Mouse (Mus musculus): ENCODE measurements around the gene Chaf1b. TPM values are rescaled to one million over a fixed set of nuclear protein-coding genes. Genes with fewer than 3 reads are reported as not detected.

The Chaf1b gene
- total and polyA plus RNA-seq, 3 experiments = 41.9 to 67.9 (median 49.7) TPM

DNA sequence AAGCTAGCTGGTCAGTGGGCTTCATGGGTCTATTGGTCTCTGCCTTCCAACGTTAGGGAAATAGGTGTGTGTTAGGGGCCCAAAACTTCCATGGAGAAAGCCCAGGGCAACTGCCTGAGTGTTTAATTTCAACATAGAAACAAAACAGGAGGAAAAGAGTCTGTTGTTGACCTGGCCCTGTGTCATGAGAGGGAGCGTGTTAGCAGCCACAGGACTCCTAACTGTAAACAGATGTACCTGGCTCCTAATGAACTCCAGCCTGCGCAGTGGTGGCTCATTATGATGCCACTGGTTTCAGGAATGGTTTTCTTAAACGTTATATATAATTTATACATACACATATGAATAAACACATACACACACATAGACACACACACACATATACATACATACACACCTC lies 56.3 kb downstream of the Chaf1b start:
- TF ChIP-seq CTCF (IDR thresholded peaks at IDR 0.05; ENCODE audit: low read depth, low read length) = no peak
- TF ChIP-seq GATA1 (IDR thresholded peaks at IDR 0.05; ENCODE audit: borderline replicate concordance, low read length) = no peak
- no peak for TF ChIP-seq POLR2AphosphoS5 (IDR thresholded peaks at IDR 0.05; ENCODE audit: insufficient replicate concordance, low read depth, low read length)
- no peak for TF ChIP-seq GATA2 (IDR thresholded peaks at IDR 0.05; ENCODE audit: borderline replicate concordance, low read depth, low read length)
- TF ChIP-seq TAL1 (conservative IDR thresholded peaks at IDR 0.05; ENCODE audit: low read depth, low read length) = no peak

DNA sequence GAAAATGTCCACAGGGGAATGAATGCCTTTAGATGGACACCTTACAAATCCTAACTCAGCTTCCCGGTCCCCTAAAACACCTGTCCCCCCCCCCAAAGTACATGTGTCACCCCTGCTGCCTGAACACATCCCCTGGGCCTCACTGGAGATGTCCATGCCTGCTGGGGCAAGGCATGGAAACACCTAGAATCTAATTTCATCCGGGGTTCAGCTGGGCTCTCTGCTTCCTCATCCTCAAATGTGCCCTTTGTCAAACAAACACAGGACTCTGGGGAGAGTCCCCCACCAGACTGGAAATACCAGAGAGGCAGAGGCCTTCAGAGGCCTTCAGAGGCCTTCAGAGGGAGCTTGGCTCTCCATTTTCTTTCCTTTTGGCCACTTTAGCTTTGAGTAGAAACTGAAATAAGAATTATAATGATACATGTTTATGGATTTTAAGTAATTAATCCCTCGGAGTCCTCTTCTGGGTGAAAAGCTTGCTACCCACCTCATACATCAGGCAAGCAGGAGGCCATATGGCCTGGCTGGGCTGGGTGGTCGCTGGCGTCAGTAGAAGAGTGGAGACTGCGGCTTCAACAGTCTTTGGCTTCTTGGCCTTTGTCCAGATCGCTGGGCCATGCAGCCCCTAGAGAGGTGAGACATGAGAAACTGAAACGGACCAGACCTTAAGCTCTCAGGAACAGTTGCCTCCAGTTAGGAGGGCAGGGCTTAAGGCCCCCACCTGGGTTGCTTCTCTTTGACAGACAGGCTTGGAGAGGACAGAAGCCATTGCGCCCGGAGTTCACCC lies 58.3 kb downstream of the Chaf1b start:
- H3K4me1 ChIP-seq (ENCODE audit: insufficient read depth, low read depth, low read length) = peaks cover 3% of the 10 kb centered on the region; the same call in 1 of the 2 replicates
- no peak for DNase-seq (ENCODE audit: low spot score)
- no peak overlapping the region for H3K4me3 ChIP-seq (ENCODE audit: low read depth, low read length)
- peaks cover 5% of the 10 kb centered on the region; the same call in 1 of the 2 replicates for H3K27me3 ChIP-seq (ENCODE audit: insufficient read depth, low read length)
- no peak for ATAC-seq (ENCODE audit: extremely low read depth, insufficient number of reproducible peaks, low FRiP score, poor library complexity, severe bottlenecking)
- no peaks in the 10 kb centered on the region for H3K9me3 ChIP-seq (replicated peaks)
- TF ChIP-seq POLR2AphosphoS5 (IDR thresholded peaks at IDR 0.05; ENCODE audit: insufficient replicate concordance, low read depth, low read length) (no peak), GATA2 (IDR thresholded peaks at IDR 0.05; ENCODE audit: borderline replicate concordance, low read depth, low read length) (no peak), TAL1 (conservative IDR thresholded peaks at IDR 0.05; ENCODE audit: low read depth, low read length) (no peak), CTCF (IDR thresholded peaks at IDR 0.05; ENCODE audit: low read depth, low read length) (no peak), GATA1 (IDR thresholded peaks at IDR 0.05; ENCODE audit: borderline replicate concordance, low read length) (no peak)
- H3K36me3 ChIP-seq (replicated peaks) = no peaks in the 10 kb centered on the region

More for the DNA sequence above, 56.3 kb downstream of the Chaf1b start:
- Histone ChIP-seq H3K4me3 (ENCODE audit: low read depth, low read length) (no peak overlapping the region), H3K27me3 (ENCODE audit: insufficient read depth, low read length) (peaks cover 12% of the 10 kb centered on the region), H3K4me1 (ENCODE audit: insufficient read depth, low read depth, low read length) (peaks cover 3% of the 10 kb centered on the region; the same call in 1 of the 2 replicates), H3K9me3 (replicated peaks) (no peaks in the 10 kb centered on the region), H3K36me3 (replicated peaks) (no peaks in the 10 kb centered on the region)
- ATAC-seq (ENCODE audit: extremely low read depth, insufficient number of reproducible peaks, low FRiP score, poor library complexity, severe bottlenecking) (no peak), DNase-seq (ENCODE audit: low spot score) (no peak)

DNA sequence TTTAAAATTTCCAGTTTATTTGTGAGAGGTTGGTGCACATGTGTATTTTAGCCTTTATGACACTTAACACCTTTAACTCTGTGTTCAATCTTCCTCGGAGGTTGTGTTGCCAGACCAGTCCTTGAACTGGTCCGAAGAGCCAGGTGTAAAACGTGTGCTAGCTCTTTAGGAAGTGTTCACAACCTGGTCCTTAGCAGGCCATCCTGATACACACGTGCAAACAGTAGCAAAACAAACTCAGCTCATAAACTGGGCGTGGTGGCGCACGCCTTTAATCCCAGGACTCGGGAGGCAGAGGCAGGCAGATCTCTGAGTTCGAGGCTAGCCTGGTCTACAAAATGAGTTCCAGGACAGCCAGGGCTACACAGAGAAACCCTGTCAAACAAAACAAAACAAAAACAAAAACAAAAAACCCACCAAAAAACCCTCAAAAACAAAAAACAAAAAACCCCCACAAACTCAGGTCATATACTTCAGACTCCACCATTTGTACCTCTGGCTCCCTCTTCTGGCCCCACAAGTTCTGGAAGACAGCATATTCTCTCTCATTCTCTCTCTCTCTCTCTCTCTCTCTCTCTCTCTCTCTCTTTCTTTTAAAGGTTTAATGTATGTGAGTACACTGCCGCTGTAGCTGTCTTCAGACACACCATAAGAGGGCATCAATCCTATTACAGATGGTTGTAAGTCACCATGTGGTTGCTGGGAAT lies 59.2 kb downstream of the Chaf1b start:
- Histone ChIP-seq H3K27me3 (ENCODE audit: insufficient read depth, low read length) (peaks cover 7% of the 10 kb centered on the region; the same call in 1 of the 2 replicates), H3K4me3 (ENCODE audit: low read depth, low read length) (no peak overlapping the region), H3K4me1 (ENCODE audit: insufficient read depth, low read depth, low read length) (peaks cover 3% of the 10 kb centered on the region; the same call in 1 of the 2 replicates), H3K9me3 (replicated peaks) (no peaks in the 10 kb centered on the region), H3K36me3 (replicated peaks) (no peaks in the 10 kb centered on the region)
- no peak for DNase-seq (ENCODE audit: low spot score)
- TF ChIP-seq GATA1 (IDR thresholded peaks at IDR 0.05; ENCODE audit: borderline replicate concordance, low read length) (no peak), CTCF (IDR thresholded peaks at IDR 0.05; ENCODE audit: low read depth, low read length) (no peak), POLR2AphosphoS5 (IDR thresholded peaks at IDR 0.05; ENCODE audit: insufficient replicate concordance, low read depth, low read length) (no peak), GATA2 (IDR thresholded peaks at IDR 0.05; ENCODE audit: borderline replicate concordance, low read depth, low read length) (no peak), TAL1 (conservative IDR thresholded peaks at IDR 0.05; ENCODE audit: low read depth, low read length) (no peak)
- ATAC-seq (ENCODE audit: extremely low read depth, insufficient number of reproducible peaks, low FRiP score, poor library complexity, severe bottlenecking) = no peak

DNA sequence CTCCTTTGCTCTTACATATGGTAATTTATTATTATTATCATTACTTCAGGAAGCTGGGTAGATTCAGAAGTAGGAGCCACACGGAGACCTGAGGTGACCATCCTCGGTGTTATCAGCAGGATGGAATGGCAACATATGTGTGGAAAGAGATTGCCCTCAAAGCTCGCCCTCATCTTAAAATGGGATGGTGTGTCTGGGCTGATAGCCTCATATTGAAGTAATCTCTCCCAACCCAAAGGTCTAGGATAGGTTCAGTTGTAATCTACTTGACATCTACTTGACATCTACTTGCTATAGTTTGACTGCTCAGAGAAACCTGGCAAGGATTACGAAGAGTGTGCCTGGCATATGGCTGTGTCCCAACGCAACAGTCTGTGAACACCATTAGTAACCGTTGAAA lies 60.6 kb downstream of the Chaf1b start:
- ATAC-seq (ENCODE audit: extremely low read depth, insufficient number of reproducible peaks, low FRiP score, poor library complexity, severe bottlenecking) = no peak
- Histone ChIP-seq H3K4me1 (ENCODE audit: insufficient read depth, low read depth, low read length) (peaks cover 3% of the 10 kb centered on the region; the same call in 1 of the 2 replicates), H3K36me3 (replicated peaks) (no peaks in the 10 kb centered on the region), H3K9me3 (replicated peaks) (no peaks in the 10 kb centered on the region), H3K4me3 (ENCODE audit: low read depth, low read length) (no peak overlapping the region), H3K27me3 (ENCODE audit: insufficient read depth, low read length) (peaks cover 8% of the 10 kb centered on the region; the same call in 1 of the 2 replicates)
- no peak for DNase-seq (ENCODE audit: low spot score)
- no peak for TF ChIP-seq POLR2AphosphoS5 (IDR thresholded peaks at IDR 0.05; ENCODE audit: insufficient replicate concordance, low read depth, low read length)
- no peak for TF ChIP-seq GATA1 (IDR thresholded peaks at IDR 0.05; ENCODE audit: borderline replicate concordance, low read length)
- no peak for TF ChIP-seq GATA2 (IDR thresholded peaks at IDR 0.05; ENCODE audit: borderline replicate concordance, low read depth, low read length)
- TF ChIP-seq TAL1 (conservative IDR thresholded peaks at IDR 0.05; ENCODE audit: low read depth, low read length) = no peak
- TF ChIP-seq CTCF (IDR thresholded peaks at IDR 0.05; ENCODE audit: low read depth, low read length) = no peak

DNA sequence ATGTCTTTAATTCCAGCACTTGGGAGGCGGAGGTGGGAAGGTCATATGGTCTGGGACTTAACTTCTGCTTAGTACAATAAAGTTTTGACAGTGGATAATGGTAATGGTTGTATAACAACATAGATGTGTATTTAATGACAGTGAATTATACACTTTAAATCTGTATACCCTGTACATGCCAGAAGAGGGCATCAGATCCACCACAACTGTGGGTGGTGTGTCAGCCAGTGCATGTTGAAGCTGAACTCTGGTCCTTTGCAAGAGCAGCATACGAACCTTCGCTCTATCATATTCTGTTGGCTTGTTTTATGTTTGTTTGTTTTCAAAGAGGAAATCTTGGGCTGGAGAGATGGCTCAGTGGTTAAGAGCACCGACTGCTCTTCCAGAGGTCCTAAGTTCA lies 63.7 kb downstream of the Chaf1b start:
- H3K9me3 ChIP-seq (replicated peaks) = no peaks in the 10 kb centered on the region
- no peak overlapping the region for H3K4me3 ChIP-seq (ENCODE audit: low read depth, low read length)
- TF ChIP-seq CTCF (IDR thresholded peaks at IDR 0.05; ENCODE audit: low read depth, low read length) (no peak), POLR2AphosphoS5 (IDR thresholded peaks at IDR 0.05; ENCODE audit: insufficient replicate concordance, low read depth, low read length) (no peak), TAL1 (conservative IDR thresholded peaks at IDR 0.05; ENCODE audit: low read depth, low read length) (no peak), GATA2 (IDR thresholded peaks at IDR 0.05; ENCODE audit: borderline replicate concordance, low read depth, low read length) (no peak), GATA1 (IDR thresholded peaks at IDR 0.05; ENCODE audit: borderline replicate concordance, low read length) (no peak)
- DNase-seq (ENCODE audit: low spot score) = no peak
- H3K4me1 ChIP-seq (ENCODE audit: insufficient read depth, low read depth, low read length) = no peaks in the 10 kb centered on the region
- ATAC-seq (ENCODE audit: extremely low read depth, insufficient number of reproducible peaks, low FRiP score, poor library complexity, severe bottlenecking) = no peak
- peaks cover 5% of the 10 kb centered on the region for H3K27me3 ChIP-seq (ENCODE audit: insufficient read depth, low read length)
- H3K36me3 ChIP-seq (replicated peaks) = no peaks in the 10 kb centered on the region

Other genes starting within 250 kb of the Chaf1b start
- gene Cbr3, start 200.7 kb upstream of the Chaf1b start, total RNA-seq (2014; fragmentation: Nextera tagmentation) = not detected in 2 replicates
- gene Cbr3, start 200.7 kb upstream of the Chaf1b start, total RNA-seq (2017) = not detected in 2 replicates
- gene Cbr3, start 200.7 kb upstream of the Chaf1b start, polyA plus RNA-seq (2012) = not detected in 2 replicates
- gene Dop1b, start 172.0 kb upstream of the Chaf1b start, total RNA-seq (2014; fragmentation: Nextera tagmentation) = 1.3 and 3.2 TPM in 2 replicates
- gene Dop1b, start 172.0 kb upstream of the Chaf1b start, total RNA-seq (2017) = 1.6 and 1.8 TPM in 2 replicates
- gene Dop1b, start 172.0 kb upstream of the Chaf1b start, polyA plus RNA-seq (2012) = 1.2 and 1.4 TPM in 2 replicates
- gene Morc3, start 51.8 kb upstream of the Chaf1b start, total RNA-seq (2014; fragmentation: Nextera tagmentation) = 88.5 and 109 TPM in 2 replicates
- gene Morc3, start 51.8 kb upstream of the Chaf1b start, total RNA-seq (2017) = 73.5 and 76.3 TPM in 2 replicates
- gene Morc3, start 51.8 kb upstream of the Chaf1b start, polyA plus RNA-seq (2012) = 13.9 and 17.1 TPM in 2 replicates
- not detected in 2 replicates for gene Cldn14, start 124.9 kb downstream of the Chaf1b start, total RNA-seq (2014; fragmentation: Nextera tagmentation)
- gene Cldn14, start 124.9 kb downstream of the Chaf1b start, total RNA-seq (2017) = 0.06 TPM in 1 of 2 replicates, not detected in the other
- gene Cldn14, start 124.9 kb downstream of the Chaf1b start, polyA plus RNA-seq (2012) = not detected in 2 replicates
- not detected in 2 replicates for gene Sim2, start 201.0 kb downstream of the Chaf1b start, total RNA-seq (2014; fragmentation: Nextera tagmentation)
- not detected in 2 replicates for gene Sim2, start 201.0 kb downstream of the Chaf1b start, total RNA-seq (2017)
- not detected in 2 replicates for gene Sim2, start 201.0 kb downstream of the Chaf1b start, polyA plus RNA-seq (2012)

All from G1E (cell line).